Mouse (Mus musculus) kidney, postnatal 10 days (tissue): Measurements from ENCODE around the gene Trpm1.
A peak's percentile ranks its signal among the peaks of the same experiment; 100 is the strongest.

Experiments
- DNase-seq: peaks from one replicate; pipeline ENCODE4 v3.0.0; 2021; ENCODE audit warnings: mixed read lengths

Gene Trpm1

DNA sequence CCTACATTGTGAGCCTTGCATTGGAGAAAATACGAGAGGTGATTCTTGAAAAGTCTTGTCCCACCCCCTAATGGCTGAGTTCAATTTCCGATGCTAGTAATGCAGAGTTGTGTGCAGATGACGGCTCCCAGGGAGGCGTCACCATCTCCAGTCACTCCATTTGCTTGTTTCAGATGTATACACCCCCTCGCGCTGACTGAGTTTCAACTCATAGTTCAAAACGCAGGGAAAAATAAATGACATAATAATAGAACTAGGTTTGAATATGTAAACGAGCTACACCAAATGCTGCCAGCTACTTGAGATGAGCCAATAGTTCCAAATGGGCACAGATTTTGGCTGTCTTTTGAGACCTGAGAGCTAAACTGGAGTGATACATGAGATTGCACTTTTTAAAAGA is 84.1 kb downstream of the Trpm1 start:
- DNase-seq, result no peak

DNA sequence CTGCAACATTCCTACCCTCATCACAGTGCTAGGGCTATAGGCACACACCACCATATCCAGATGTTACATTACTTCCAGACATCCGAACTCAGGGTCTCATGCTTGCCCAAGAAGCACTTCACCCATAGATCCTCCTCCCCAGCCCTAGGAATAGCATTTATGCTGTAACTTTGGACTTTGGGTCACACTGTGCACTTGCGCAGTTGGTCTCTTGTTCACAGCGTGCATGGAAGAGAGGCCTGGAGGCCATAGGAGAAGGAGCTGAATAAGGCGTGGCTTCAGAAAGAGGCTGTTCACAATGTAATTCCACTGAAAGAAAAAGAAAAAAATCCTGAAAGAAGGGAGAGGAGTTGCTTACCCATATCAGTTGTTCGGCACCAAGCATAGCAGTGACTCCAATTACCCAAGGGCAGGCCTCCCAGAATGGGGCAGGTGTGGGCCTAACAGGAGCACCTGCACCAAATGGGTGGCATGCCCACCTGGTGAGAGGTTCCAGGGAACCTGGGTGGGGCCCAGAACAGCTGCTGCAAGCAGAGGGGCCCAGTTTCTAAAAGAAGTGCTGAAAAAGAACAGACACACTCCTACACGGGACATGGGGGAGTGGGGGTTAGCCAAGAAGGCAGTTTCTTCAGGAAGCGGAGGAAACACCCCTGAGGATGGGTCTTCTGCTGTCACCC is 84.9 kb downstream of the Trpm1 start:
- no peak for DNase-seq

DNA sequence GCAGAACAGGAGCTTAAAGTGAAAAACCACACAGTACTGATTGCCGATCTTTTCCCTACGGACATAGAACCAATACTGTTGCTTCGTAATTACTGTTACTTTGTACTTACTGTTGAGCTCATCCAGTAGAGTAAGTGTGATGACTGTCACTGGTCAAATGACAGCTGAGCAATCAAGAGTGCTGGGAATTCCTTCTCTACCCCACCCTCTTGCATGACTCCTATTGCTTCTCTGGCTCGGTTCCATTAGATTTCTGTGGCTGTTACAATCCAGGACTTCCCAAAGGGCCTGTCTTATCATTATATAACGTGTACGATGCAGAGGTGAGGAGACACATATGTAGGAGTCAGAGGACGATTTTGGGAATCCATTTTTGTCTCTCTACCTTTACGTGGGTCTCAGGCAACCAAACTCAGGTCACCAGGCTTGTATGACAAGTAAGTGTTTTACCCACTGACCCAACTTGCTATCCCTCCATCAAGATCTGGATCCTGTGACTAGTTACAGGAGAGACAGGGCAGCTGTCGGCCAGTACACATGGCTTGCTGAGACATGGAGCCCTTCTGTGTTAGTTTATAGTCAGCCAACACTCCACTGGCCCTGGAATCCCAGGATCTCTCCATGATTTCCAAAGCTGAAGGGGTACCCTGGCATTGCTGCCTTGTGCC is 85.6 kb downstream of the Trpm1 start:
- DNase-seq, result no peak

DNA sequence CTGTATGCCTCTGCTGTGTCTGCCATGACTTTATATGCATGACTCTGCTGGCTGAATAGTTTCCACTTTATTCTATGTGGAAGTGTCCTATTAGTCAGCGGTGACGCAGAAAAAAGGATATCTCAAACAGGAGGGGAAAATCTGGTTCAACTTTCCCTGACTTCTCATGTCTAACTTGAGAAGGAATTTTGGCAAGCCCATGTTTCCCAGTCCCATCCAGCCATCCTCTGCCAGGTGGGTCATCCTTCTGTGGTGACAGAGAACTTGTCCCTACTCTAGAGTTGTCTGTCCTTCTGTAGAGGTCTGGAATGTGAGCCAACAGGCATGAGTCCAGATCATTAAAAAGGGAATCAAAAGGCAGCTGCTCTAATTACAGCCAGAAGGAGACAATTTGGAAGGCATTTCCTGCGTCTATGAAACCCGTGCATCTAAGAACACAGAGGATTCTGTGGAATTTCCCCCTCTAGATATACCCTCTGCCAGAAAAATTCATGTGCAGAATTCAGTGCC is 86.2 kb downstream of the Trpm1 start:
- peak; percentile 51 for DNase-seq

DNA sequence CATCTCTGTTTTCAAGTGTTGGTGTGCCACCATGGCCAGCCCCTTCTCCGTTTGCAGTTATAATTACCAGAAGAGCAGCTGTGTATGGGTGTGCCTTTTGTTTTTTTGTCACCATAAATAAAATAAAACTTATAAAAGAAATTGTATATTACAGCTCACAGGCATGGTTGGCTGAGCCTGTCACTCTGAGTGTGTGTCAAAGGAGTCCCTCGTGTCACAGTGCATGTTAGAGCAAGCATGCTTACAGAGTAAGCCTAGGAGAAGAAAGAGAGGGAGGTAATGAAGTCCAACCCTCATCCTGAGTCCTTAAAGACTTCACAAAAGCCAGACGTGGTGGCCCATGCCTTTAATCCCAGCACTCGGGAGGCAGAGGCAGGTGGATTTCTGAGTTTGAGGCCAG is 88.8 kb downstream of the Trpm1 start:
- DNase-seq, result no peak

DNA sequence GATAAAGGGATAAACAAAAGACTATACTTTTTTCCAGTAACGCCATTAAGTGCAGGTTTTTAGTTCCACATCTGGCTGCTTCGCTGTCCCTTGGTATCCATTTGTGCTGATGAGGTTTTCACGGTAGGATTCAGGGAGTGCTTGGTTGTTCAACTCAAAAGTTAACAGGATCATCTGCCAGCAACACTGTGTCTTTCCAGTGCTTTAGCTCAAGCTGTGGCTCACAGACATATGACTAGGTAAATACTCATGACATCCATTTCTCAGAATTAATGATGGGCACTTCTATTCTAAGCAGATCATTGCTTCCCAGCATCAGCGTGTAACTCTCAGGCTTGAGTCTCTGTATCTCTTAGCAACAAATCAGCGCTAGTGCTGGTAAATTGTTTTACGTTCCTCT is 90.7 kb downstream of the Trpm1 start:
- no peak for DNase-seq

DNA sequence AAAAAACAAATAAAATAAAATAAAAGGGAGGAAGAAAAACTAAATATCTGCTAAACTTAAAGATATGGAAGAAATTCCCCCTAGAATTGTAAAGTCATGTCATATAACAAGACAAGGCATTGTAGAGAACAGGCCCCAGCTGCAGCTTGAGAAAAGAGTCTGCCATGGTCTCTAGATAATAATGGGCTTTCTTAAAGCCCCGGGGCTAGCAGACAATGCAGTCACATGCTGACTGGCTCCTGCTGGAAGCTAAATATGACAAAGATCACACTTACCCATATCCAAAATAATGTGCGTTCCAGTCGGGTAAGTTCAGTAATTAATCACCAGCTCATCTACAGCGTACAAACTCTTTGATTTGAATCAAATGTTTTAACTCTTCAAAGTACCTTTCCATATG is 93.1 kb downstream of the Trpm1 start:
- no peak for DNase-seq

DNA sequence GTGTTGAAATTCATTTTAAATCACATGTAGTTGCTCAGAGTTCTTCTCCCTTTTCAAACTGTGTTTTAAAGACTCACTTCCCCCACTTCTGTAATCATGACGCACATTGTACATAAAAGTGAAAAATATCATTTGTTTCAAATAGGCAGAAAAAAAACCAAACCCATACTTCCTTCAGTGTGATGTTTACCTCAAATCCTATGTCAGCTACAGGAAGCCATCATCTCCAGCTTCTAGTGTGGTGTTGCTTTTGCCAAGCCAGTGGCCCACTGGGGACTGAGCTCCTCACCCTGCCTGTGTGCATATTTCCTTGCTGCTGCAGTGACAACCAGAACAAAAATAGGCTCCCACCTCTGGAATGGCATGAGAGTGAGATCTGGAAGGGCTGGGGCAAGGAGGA is 94.7 kb downstream of the Trpm1 start:
- DNase-seq, result no peak

DNA sequence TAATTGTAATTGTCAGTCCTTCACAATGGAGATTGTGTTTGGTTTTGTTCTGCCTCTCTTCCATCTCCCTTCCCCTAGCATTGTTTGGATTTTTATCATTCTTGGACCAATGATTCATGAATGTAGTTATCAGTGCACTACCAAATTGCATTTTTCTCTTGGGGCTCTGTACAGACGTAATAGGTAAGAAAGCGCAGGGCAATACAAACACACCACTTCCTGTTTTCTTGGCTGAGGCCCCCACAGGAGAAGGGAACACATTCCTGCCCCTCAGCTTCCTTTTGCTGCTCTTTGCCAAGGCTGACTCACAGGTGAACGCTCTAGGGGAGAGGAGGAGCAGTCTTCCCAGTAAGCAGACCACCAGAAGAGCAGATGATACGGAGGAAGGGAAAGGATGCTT is 96.1 kb downstream of the Trpm1 start:
- DNase-seq, result no peak

DNA sequence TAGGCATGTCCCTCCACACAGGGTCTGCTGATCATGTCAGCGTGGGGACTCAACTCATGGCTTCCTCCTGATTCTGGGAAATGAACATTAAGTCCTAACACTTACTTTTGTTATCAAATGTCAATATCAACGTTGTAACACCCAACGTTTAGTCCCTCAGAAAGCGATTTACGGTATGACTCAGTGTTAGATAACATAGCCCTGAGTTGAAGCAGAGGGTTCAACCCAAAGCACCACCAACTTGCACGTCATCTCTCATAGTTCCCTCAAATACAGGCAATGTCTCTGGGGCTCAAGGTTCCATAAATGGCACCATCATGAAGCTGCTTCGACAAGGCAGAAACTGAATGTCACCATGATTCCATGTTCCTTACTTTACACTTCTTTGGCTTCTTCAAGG is 96.8 kb downstream of the Trpm1 start:
- no peak for DNase-seq

DNA sequence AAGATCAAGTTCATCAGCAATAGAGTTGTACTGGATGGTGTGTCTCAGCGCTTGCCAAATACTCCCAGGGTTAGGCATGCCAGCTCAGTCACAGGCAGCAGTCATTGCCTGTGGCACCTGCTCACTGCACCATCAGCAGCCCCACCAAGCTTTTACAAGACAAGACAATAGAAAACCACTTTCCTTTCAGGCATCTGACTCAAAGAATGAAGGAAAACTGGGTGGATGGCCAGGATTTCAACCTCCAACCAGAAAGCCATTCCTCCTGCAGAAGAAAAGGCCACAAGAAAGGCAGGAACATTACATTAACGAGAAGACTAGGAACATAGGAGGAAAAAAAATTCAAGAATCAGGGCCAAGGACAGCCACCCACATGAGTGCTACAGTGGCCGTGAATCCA is 100.1 kb downstream of the Trpm1 start:
- DNase-seq, result no peak

DNA sequence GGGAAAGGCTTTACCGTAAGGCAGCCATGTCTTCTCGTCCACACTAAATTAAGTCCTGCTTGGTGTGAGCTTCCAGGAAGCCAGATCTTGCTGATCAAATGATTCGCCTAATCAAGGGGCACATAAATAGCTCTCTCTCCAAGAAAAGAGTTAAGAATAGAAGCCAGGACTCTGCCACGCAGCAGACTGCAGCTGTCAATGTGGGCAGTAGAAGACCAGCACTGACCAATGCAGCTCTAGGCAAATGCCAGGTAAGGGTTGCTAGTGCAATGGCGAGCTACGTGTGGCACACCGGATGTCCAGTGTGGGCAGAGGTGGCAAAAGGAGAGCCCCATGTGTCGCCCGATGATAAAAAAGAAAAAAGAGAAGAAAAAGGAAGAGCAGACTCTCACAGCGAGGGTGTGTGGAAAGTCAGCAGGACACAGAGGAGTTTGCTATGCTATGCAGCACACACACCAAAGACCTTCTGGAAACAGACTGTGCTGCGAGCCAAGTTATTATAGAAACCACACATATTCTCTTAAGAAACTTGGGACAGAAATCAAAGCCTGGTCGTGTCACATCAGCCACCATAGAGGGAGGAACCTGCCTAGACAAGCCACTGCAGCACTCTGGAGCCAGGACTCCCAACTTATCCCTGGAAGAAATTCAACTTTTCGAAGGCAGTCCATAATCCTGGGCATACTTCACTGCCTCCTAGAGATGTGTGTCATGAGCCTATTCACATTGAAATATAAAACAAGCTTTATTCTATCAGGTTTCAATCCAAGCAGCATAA is 112.1 kb downstream of the Trpm1 start:
- DNase-seq, result no peak

DNA sequence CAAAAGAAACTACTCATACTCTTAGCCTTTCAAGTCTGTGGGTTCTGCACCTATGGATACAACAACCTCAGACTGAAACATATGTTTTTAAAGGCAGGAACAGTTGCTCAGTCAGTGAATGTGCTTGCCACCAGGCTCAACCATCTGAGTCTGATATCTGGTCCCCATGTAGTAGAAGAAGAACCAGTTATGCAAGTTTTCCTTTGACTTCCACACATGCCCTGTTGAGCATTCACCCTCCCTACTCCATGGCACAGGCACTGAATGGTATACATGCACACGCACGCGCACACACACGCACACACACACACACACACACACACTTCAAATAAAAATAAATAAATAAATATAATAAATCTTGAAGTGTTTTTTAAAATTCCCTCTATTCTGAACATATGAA is 113.0 kb downstream of the Trpm1 start:
- DNase-seq, result no peak

DNA sequence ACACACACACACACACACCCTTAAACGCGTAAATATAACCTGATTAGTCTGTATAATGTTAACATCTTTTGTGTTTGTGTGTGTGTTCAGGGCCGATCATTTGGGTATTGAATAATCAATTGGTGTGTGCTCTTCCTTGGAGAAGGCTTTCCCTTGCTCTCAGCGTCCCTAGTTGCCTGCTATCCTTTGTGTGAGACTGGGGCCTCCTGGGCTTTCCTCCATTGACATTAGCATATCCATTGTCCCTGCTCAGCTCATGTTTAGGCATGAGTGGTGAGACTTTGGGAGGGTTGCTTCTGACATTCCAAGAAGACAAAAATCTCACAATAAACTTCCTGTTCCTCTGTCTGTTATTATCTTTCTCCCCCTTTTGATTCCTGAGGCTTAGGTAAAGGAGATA is 118.3 kb downstream of the Trpm1 start:
- no peak for DNase-seq

DNA sequence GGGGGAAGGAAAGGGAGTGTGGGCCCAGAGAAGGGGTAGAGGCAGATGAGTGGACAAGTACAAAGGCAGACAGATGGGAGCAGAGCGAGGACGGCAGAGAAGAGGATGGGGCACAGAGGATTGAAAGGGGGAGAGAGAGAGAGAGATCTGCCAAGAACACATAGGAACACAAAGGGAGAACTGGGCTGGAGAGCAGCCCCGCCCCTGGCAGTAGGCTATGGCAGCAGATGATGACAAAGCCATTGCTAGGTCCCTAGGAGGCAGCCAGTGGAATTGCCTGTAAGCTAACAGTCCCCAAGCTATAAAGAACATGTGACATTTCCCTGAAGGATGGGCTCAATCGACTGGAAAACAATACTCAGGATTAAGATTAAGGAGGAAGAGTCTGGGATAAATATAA is 121.9 kb downstream of the Trpm1 start:
- DNase-seq, result no peak

DNA sequence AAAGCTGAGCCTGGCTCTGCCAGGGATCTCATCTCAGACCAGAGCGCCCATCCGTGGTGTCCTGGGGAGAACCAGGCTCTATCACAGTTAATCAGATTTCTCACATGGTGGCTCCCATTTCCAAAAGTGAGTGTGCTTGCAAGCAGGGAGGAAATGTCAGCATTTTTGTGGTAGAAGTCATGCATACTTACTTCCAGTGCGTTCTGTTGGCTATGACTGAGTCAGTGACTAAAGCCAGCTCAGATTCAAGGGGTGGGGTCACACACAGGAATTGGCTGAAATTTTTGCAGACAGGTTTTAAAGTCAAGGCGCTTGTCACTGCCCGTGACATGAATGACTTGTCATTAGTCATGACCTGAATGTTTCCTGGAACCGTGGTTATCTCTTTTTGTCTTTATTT is 123.3 kb downstream of the Trpm1 start:
- no peak for DNase-seq

DNA sequence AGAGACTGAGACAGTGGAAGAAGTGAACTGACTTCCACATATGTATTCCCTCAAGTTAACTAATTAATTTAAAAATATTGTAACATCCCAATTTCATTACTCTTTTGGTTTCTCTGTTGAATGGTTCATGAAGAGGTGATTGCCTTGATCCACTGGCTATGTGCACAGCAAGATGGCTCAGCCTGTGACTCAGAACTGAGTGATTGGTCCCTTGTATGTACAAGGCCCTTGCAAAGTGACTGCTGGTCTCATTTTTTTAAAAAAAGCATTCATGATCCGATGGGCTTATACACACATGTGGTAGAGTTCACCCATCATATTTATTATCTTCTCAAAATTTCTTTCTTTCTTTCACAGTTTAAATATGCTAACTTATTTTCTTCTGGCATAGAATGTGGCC is 124.9 kb downstream of the Trpm1 start:
- DNase-seq, result no peak

DNA sequence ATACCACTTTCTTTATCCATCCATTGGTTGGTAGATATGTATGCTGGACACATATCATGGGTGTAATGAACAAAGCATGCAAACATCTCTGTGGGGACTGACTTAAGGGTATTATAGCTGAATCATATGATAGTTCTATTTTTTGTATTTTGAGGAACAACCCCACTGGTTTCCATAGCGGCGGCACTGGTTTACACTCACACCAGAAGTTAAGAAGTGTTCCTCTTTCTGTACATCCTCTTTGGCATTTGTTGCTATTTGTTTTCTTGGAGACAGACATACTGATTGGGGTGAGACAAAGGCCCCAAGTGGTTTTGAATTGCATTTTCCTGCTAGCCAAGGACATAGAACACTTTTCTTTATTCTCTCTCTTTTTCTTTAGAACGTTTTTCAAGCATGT is 125.9 kb downstream of the Trpm1 start:
- no peak for DNase-seq

DNA sequence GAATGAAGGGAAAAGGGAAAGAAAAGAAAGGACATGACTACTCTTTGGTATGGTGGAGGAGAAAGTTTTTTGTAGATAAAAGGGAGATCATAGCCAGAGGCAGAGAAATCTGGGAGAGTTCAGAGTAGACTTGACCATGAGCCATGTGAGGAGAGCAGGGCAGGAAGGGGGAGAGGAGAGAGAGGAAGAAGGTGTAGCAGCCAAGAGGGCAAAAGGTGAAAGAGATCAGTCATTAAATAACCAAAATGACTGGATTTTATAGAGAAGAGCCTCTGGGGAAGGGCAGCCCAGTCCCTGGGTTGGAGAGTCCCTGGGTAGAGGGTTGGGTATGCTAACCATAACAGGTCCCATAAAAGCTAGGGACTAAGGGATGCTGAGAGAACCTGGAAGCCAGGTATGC is 132.9 kb downstream of the Trpm1 start:
- DNase-seq, result no peak

DNA sequence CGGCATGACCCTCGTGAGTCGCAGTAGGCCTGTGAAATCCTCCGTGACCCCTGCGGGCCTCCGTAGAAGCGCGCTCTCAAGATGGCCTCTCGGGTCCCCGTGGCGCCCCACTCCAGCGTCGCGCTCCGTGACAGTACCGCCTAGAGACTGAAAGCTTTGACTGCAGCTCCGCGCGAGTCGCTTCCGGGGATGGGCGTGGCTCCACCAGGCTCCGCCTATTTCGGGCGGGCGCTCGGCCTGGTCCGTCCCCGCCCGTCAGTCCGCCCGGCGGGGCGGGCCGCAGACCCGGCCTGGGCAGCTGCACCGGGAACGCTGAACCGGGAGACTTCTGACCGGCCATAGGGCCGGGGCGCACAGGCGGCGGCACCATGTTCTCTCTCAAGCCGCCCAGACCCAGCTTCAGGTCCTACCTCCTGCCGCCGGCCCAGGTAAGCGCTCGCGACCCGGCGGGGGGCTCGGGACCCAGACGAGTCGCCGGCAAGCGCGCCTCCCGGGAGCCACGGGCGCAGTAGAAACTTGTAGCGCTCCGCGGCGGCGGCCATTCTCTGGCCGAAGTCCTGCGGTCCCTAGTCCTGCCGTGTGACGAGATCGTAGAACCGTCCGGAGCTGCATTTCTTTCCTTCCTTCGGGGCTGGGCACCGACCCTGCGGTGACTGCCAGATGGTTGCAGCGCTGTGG is 133.9 kb downstream of the Trpm1 start, which contains the start of gene Mtmr10:
Gene Mtmr10 (plus strand): TSS at position 240 of the 678 bp plus-strand sequence.
- peak; percentile 99 for DNase-seq

DNA sequence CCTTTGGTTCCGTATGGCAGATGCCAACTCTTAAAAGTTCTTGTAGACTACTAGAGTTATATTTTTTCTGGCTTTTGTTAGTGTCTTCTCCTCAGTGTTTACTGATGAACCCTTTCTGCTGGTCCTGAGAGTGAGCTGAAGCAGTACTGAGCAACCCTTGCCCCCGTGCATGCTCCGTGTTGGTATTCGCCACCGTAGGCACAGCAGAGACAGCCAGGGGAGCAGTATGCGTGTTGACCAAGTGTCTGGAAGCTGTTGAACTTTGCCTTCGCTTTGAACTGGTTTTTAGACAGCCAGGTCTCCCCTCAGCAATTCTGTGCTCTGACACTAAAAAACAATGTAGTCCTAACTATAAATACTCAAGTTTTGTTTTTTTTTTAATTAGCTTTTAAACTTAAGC is 135.8 kb downstream of the Trpm1 start:
- DNase-seq, result peak; percentile 52

DNA sequence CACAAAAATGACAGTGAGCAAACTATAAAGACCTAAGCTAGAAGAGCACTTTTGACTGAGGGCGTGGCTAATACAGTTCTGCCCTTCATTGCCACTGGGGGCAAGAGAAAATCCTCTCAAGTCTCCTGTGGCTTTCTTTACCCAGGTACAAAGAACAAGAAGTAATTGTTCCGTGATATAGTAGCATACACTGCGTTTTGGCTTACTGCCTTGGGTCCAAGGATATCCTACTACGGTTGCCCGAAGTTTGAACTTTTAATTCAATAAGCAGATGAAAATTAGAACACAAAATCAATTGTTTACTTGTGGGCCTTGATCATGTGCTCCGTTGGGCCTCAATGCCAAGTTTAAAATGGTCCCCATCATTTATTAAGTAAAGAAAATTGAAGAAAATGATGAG is 136.8 kb downstream of the Trpm1 start:
- no peak for DNase-seq

DNA sequence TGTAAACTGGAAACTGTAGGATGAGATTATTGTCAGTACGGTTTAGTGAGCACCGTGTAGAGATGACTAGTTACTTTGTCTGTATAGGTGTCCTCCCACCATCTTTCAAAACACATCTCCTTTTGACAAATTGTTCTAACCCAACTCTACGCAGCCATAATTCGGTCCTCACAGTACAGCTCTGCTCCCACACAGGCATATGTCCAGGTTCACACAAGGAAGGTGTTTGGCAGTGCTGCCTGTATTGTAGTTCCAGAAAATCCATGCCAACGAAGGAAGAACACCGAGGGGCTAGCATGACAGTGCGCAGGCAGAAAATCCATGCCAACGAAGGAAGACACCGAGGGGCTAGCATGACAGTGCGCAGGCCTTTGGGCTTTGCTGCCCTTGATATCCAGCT is 138.1 kb downstream of the Trpm1 start:
- DNase-seq, result no peak
